ENCODE assay signal across 8 mouse cellular contexts in genomic region chr6:145823103-145823502, GRCm38 (mm10). TPM values are rescaled to one million over a fixed set of nuclear protein-coding genes. Genes with fewer than 3 reads are reported as not detected.
DNase-seq lines count a peak whose midpoint lies in the region; ATAC-seq lines count a peak whose summit lies in the region.

No protein-coding gene starts in this region.

- H3K27me3 ChIP-seq in midbrain, embryonic 12.5 days = no peaks in the 10 kb centered on the region

- H3K4me1 ChIP-seq in midbrain, embryonic 12.5 days = peaks cover 10% of the 10 kb centered on the region

- peak; percentile 45 for DNase-seq in adrenal gland, postnatal 14 days
- no peak for DNase-seq in adrenal gland, postnatal 4 days (ENCODE audit: low spot score in 2 of 2)
- peak; percentile 75 for DNase-seq in embryo, embryonic 9.5 days (ENCODE audit: extremely low spot score)
- DNase-seq in liver = peak; percentile 31
- no peak for DNase-seq in thymus, postnatal 36 days
- no peak for DNase-seq in gastrocnemius, postnatal 4 days (ENCODE audit: low spot score in 2 of 2)
- DNase-seq in kidney, postnatal 10 days = no peak

- H3K4me3 ChIP-seq in midbrain, embryonic 12.5 days = no peak overlapping the region

- no peak overlapping the region for H3K4me2 ChIP-seq in midbrain, embryonic 12.5 days (replicated peaks)

- no peaks in the 10 kb centered on the region for H3K9me3 ChIP-seq in midbrain, embryonic 12.5 days

- no peak overlapping the region for H3K27ac ChIP-seq in midbrain, embryonic 12.5 days (replicated peaks)

- H3K9ac ChIP-seq in midbrain, embryonic 12.5 days (replicated peaks) = no peak overlapping the region

- H3K36me3 ChIP-seq in midbrain, embryonic 12.5 days = no peaks in the 10 kb centered on the region

- peak; percentile 70; the same call in 1 of the 2 replicates for ATAC-seq in midbrain, embryonic 12.5 days (ENCODE audit: low FRiP score, low read depth)

- WGBS in midbrain, embryonic 12.5 days = 19% methylated on average over 6 of the region's 6 CpGs

RNA-seq across cellular contexts. Expression of gene Bhlhe41, which starts 42.3 kb away (rescaled TPM):
- 4.5 and 4.6 TPM in 2 replicates for total RNA-seq in adrenal gland, postnatal 14 days (2021)
- 1 to 10 TPM; 5.3 to 6.2 TPM for total RNA-seq in adrenal gland, postnatal 4 days (2021)
- polyA plus RNA-seq in midbrain, embryonic 12.5 days (2016; fragmentation: Nextera tagmentation; extraction: Ambion mirVana) = 1.9 and 2.2 TPM in 2 replicates
- 10 to 100 TPM in 1 of 2 experiments, 1 to 10 TPM in 1; 9.8 to 15.6 TPM for total RNA-seq in gastrocnemius, postnatal 4 days (2021)

Comparison
In these comparisons a context has a peak if more than half of its experiments do, and no peak if none do; other contexts are left out.
1. DNase-seq: peak in adrenal gland, postnatal 14 days (single experiment), embryo, embryonic 9.5 days (single experiment) and liver (single experiment); none in adrenal gland, postnatal 4 days (0 of 2), thymus, postnatal 36 days (0 of 2), gastrocnemius, postnatal 4 days (0 of 2) and kidney, postnatal 10 days (single experiment).